In the genomic region with DNA sequence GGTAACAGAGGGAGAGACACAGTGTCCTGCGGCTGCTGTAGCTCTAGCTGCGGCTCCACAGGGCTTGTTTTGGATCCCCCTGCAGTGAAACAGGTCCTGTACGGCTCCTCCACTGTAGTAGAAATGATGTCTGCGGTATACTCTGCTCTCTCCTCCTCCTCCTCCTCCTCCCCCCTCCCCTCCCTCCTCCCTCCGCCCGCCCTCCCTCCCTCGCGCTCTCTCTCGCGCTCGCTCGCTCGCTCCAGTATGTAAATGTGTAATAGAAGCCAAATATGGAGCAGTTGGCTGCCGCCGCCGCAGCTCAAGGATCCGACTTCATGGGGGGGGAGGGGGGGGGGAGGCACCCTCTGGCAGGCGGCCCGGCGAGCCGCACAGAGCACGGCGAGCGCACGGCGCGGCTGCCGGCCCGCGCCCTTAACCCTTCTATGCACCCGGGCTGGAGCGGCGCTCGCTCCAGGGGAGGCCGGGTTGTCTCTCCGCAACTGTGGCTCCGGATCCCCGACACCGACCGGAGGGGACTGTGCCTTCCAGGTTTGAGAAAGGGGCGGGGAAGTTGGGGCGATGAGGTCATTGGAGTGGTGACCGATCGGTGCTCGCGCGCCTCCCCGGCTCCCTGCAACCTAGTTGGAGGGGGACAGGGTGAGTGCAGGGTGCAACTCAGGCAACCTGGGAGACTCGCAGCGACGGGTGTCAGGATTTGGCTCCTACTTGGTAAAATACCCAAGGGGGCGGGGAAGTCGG, we compare ENCODE assay signal across 7 mouse cellular contexts. TPM values are rescaled to one million over a fixed set of nuclear protein-coding genes. Genes with fewer than 3 reads are reported as not detected.
DNase-seq lines count a peak whose midpoint lies in the region; ATAC-seq and TF ChIP-seq lines count a peak whose summit lies in the region.

Gene Atxn1, minus strand, starts transcription at position 156 of the 741 bp plus-strand sequence.

- H3K27me3 ChIP-seq in intestine, postnatal 0 days (replicated peaks; ENCODE audit: control insufficient read depth, insufficient read depth, low read length), result no peaks in the 10 kb centered on the region
- no peaks in the 10 kb centered on the region for H3K27me3 ChIP-seq in limb, embryonic 14.5 days (ENCODE audit: control insufficient read depth, insufficient read depth, low read length)
- no peaks in the 10 kb centered on the region; the same call in 1 of the 2 replicates for H3K27me3 ChIP-seq in midbrain, embryonic 16.5 days (ENCODE audit: control insufficient read depth, insufficient read depth, low read depth, low read length)

- ATAC-seq in intestine, postnatal 0 days, result peak; percentile 78
- ATAC-seq in limb, embryonic 14.5 days (ENCODE audit: low FRiP score, low read depth), result peak; percentile 86
- ATAC-seq in midbrain, embryonic 16.5 days, result peak; percentile 80

- H3K4me1 ChIP-seq in intestine, postnatal 0 days (replicated peaks; ENCODE audit: control insufficient read depth, insufficient read depth, low read length), result peaks cover 10% of the 10 kb centered on the region
- peaks cover 30% of the 10 kb centered on the region for H3K4me1 ChIP-seq in limb, embryonic 14.5 days (ENCODE audit: control insufficient read depth, insufficient read depth, low read length)
- H3K4me1 ChIP-seq in midbrain, embryonic 16.5 days (ENCODE audit: control insufficient read depth, insufficient read depth, low read length), result peaks cover 38% of the 10 kb centered on the region

- no peaks in the 10 kb centered on the region for H3K9me3 ChIP-seq in intestine, postnatal 0 days (ENCODE audit: control insufficient read depth)
- no peaks in the 10 kb centered on the region for H3K9me3 ChIP-seq in limb, embryonic 14.5 days (ENCODE audit: control insufficient read depth, low read length)
- no peaks in the 10 kb centered on the region for H3K9me3 ChIP-seq in midbrain, embryonic 16.5 days (replicated peaks; ENCODE audit: control insufficient read depth, low read length, poor library complexity, severe bottlenecking)

- under 1% methylated on average over 53 of the region's 53 CpGs for WGBS in intestine, postnatal 0 days
- 2% methylated on average over 46 of the region's 53 CpGs for WGBS in limb, embryonic 14.5 days
- WGBS in midbrain, embryonic 16.5 days, result 0% methylated on average over 38 of the region's 53 CpGs

- peak within 1 kb of the TSS; percentile 99 for H3K27ac ChIP-seq in intestine, postnatal 0 days (ENCODE audit: low read depth, low read length)
- peak within 1 kb of the TSS; percentile 89 for H3K27ac ChIP-seq in limb, embryonic 14.5 days (replicated peaks; ENCODE audit: low read depth, low read length)
- H3K27ac ChIP-seq in midbrain, embryonic 16.5 days (ENCODE audit: low read length), result peak within 1 kb of the TSS; percentile 97

- H3K4me3 ChIP-seq in intestine, postnatal 0 days (ENCODE audit: low read depth, low read length), result peak within 1 kb of the TSS; percentile 89
- peak within 1 kb of the TSS; percentile 87 for H3K4me3 ChIP-seq in limb, embryonic 14.5 days (replicated peaks; ENCODE audit: low read length)
- peak within 1 kb of the TSS; percentile 94 for H3K4me3 ChIP-seq in midbrain, embryonic 16.5 days (ENCODE audit: low read depth, low read length)

- DNase-seq in adrenal gland, postnatal 14 days, result peak; percentile 93
- peak; percentile 79 for DNase-seq in embryo, embryonic 9.5 days (ENCODE audit: extremely low spot score)
- no peak for DNase-seq in gonadal fat pad, adult 2 months (ENCODE audit: low read depth)
- DNase-seq in limb, embryonic 14.5 days (ENCODE audit: low spot score), result peak; percentile 87
- DNase-seq in spleen, postnatal 10 days (ENCODE audit: low spot score in 2 of 2), result peak; percentile 59 to 69

- H3K36me3 ChIP-seq in intestine, postnatal 0 days (ENCODE audit: control insufficient read depth, insufficient read depth), result no peaks in the 10 kb centered on the region
- no peaks in the 10 kb centered on the region for H3K36me3 ChIP-seq in limb, embryonic 14.5 days (ENCODE audit: control insufficient read depth, insufficient read depth, low read length)
- H3K36me3 ChIP-seq in midbrain, embryonic 16.5 days (ENCODE audit: control insufficient read depth, insufficient read depth, low read length), result no peaks in the 10 kb centered on the region

- no peak for TF ChIP-seq CTCF in intestine, postnatal 0 days (IDR thresholded peaks at IDR 0.05; ENCODE audit: low read depth)

- no peak for TF ChIP-seq POLR2A in limb, embryonic 14.5 days (IDR thresholded peaks at IDR 0.05; ENCODE audit: borderline replicate concordance, extremely low read depth, insufficient read depth, insufficient read length)

- peak within 1 kb of the TSS; percentile 87 for H3K4me2 ChIP-seq in intestine, postnatal 0 days (replicated peaks; ENCODE audit: low read depth)
- H3K4me2 ChIP-seq in limb, embryonic 14.5 days (replicated peaks; ENCODE audit: low read depth, low read length, severe bottlenecking), result peak within 1 kb of the TSS; percentile 85
- peak within 1 kb of the TSS; percentile 78 for H3K4me2 ChIP-seq in midbrain, embryonic 16.5 days (ENCODE audit: low read length)

- peak within 1 kb of the TSS; percentile 97 for H3K9ac ChIP-seq in intestine, postnatal 0 days (ENCODE audit: low read depth, low read length)
- peak within 1 kb of the TSS; percentile 86 for H3K9ac ChIP-seq in limb, embryonic 14.5 days (ENCODE audit: low read depth, low read length, severe bottlenecking)
- peak within 1 kb of the TSS; percentile 99 for H3K9ac ChIP-seq in midbrain, embryonic 16.5 days (ENCODE audit: low read depth, low read length)

RNA-seq across cellular contexts. Expression of gene Atxn1, which starts in this region (rescaled TPM):
- 32.4 and 34.6 TPM in 2 replicates for total RNA-seq in adrenal gland, postnatal 14 days (2021)
- polyA plus RNA-seq in gonadal fat pad, adult 2 months (2012; rRNA removed), result 9.7 and 11.6 TPM in 2 replicates
- 6.1 and 9.4 TPM in 2 replicates for polyA plus RNA-seq in intestine, postnatal 0 days (2015; fragmentation: Nextera tagmentation; extraction: Ambion mirVana)
- 5.3 and 6.4 TPM in 2 replicates for polyA plus RNA-seq in limb, embryonic 14.5 days (2012; rRNA removed)
- polyA plus RNA-seq in limb, embryonic 14.5 days (2014; fragmentation: Nextera tagmentation; extraction: Ambion mirVana), result 3.3 and 3.4 TPM in 2 replicates
- 10.4 and 10.8 TPM in 2 replicates for polyA plus RNA-seq in midbrain, embryonic 16.5 days (2015; fragmentation: Nextera tagmentation; extraction: Ambion mirVana)
